Mouse (Mus musculus): Measurements from ENCODE around the gene Gm45753.

Gene Gm45753

GRCm38 (mm10) chr8:45274317-45274716 lies 33.9 kb downstream of the Gm45753 start:
- DNase-seq (ENCODE audit: low spot score), result no peak

- DNase-seq (ENCODE audit: low spot score), result no peak
Observed at GRCm38 (mm10) chr8:45269056-45269455, 39.2 kb downstream of the Gm45753 start.

GRCm38 (mm10) chr8:45268485-45268884 lies 39.8 kb downstream of the Gm45753 start:
- DNase-seq (ENCODE audit: low spot score), result no peak

GRCm38 (mm10) chr8:45267611-45268391 lies 40.5 kb downstream of the Gm45753 start:
- DNase-seq (ENCODE audit: low spot score), result no peak

GRCm38 (mm10) chr8:45266993-45267392 lies 41.3 kb downstream of the Gm45753 start:
- DNase-seq (ENCODE audit: low spot score), result no peak

- no peak for DNase-seq (ENCODE audit: low spot score)
Observed at GRCm38 (mm10) chr8:45264918-45265317, 43.3 kb downstream of the Gm45753 start.

GRCm38 (mm10) chr8:45262851-45263250 lies 45.4 kb downstream of the Gm45753 start:
- DNase-seq (ENCODE audit: low spot score), result no peak

- DNase-seq (ENCODE audit: low spot score), result no peak
Observed at GRCm38 (mm10) chr8:45261920-45262319, 46.3 kb downstream of the Gm45753 start, which contains the start of gene F11. Gene F11, minus strand, starts transcription at chr8:45262031.

GRCm38 (mm10) chr8:45258421-45258820 lies 49.8 kb downstream of the Gm45753 start:
- DNase-seq (ENCODE audit: low spot score), result no peak

- DNase-seq (ENCODE audit: low spot score), result no peak
Observed at GRCm38 (mm10) chr8:45255040-45255439, 53.2 kb downstream of the Gm45753 start.

GRCm38 (mm10) chr8:45254194-45254842 lies 53.9 kb downstream of the Gm45753 start:
- no peak for DNase-seq (ENCODE audit: low spot score)

- DNase-seq (ENCODE audit: low spot score), result no peak
Observed at GRCm38 (mm10) chr8:45253586-45253985, 54.7 kb downstream of the Gm45753 start.

GRCm38 (mm10) chr8:45253111-45253510 lies 55.2 kb downstream of the Gm45753 start:
- no peak for DNase-seq (ENCODE audit: low spot score)

GRCm38 (mm10) chr8:45246307-45246706 lies 62.0 kb downstream of the Gm45753 start:
- DNase-seq (ENCODE audit: low spot score), result no peak

GRCm38 (mm10) chr8:45239363-45239762 lies 68.9 kb downstream of the Gm45753 start:
- DNase-seq (ENCODE audit: low spot score), result no peak

GRCm38 (mm10) chr8:45238282-45238681 lies 70.0 kb downstream of the Gm45753 start:
- no peak for DNase-seq (ENCODE audit: low spot score)

- peak; percentile 7 for DNase-seq (ENCODE audit: low spot score)
Observed at GRCm38 (mm10) chr8:45236164-45236912, 71.9 kb downstream of the Gm45753 start.

GRCm38 (mm10) chr8:45235228-45235627 lies 73.0 kb downstream of the Gm45753 start:
- no peak for DNase-seq (ENCODE audit: low spot score)

GRCm38 (mm10) chr8:45233256-45233655 lies 75.0 kb downstream of the Gm45753 start:
- DNase-seq (ENCODE audit: low spot score), result no peak
